Mouse (Mus musculus) kidney, postnatal 10 days (tissue): ENCODE measurements at regions not wholly inside any gene's neighbourhood (a gene's known extent, or its start where the extent isn't known, plus 50 kb on each side); places are given as distances from the start of the nearest gene placed in this dataset.

Experiments used
- DNase-seq: peaks from one replicate; pipeline ENCODE4 v3.0.0; 2021; ENCODE audit warnings: mixed read lengths

DNA sequence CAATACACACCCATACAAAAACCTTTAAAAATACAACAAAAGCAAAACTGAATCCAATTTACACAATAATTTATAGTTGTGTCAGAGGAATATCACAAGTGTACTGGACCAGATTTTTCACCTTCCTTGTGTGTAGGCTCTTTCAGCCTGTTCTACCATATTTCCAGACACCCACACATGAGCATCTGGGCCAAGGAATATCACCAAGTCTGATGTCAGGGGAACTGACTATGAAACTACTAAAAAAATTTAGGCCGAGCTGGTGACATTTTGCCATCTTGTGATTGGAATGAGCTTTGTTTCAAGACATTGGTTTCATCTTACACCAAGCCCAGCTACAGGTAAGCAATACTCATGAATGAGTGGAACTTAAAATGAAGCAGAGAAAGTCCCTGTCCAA, 234.9 kb upstream of the Emcn start:
- DNase-seq, result no peak

DNA sequence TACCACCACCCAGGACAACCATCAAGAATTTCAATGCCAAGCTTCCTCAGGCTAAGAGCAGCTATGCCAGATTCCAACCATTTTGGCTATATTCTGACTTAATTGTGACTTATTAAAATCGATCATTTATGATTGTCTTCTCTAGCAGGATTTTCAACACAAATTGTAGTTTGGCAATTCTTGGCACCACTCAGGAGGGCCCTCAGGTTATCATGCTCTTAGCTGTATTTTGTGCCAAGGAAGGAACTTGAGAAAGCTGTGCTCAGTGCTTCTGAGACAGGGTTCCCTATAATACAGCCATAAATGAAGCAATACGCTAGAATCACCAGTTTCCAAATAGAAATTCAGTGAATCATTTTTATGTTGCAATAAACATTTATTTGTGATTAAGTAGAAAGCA, 232.7 kb upstream of the Emcn start:
- DNase-seq, result no peak

DNA sequence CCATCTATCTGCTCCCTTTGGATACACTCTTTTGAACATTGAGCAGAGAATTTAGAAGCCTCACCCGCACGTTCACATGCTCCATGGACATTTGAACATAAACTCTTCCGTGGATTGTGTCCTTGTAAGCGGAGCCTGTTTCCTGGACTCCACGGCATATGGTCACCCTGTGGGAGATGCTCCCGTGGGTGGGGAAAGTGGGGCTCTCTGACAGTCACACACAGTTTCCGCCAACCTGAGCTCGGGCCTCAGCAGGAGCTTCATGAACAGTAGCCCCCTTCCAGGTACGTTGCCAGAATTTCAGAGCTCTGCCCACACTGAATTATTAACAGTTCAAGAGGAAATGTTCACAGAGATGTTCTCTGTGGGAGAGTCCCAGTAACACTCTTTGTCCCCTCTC, 231.1 kb upstream of the Emcn start:
- no peak for DNase-seq

DNA sequence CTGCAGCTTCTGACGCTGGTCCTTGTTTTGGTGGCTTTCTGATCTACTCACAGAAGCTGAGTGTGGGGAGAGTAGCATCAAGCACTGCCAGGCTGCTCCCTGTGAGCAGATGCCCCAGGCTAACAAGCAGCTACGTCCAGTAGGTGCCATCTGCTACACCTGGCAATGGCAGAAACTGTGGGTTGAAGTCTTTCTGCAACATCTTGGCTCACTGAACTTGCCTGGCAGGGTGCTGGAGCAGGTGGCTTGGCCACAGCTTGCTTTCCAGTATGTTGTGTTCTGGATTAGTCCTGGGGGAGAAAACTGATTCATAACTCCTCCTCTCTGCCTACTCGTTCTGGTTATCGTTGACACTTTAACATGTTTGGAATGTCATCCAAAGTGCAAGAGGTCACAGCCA, 230.4 kb upstream of the Emcn start:
- no peak for DNase-seq

DNA sequence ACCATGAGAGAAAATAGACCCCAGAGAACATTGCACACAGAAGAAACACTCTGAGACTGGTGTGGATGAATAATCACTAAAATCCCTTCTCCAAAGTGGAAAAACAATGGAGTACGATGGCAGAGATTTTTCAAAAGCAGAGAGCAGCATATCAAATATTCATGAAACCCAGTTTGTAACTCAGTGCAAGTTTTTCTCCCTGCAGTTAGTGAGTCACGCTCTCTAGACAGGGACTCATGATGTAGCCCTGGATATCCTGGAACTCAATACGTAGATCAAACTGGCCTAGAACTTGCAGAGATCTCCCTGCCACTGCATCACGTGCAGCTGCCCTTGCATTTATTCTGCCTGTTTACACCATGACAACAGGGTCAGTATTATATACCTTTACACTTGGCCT, 210.9 kb upstream of the Emcn start:
- no peak for DNase-seq

DNA sequence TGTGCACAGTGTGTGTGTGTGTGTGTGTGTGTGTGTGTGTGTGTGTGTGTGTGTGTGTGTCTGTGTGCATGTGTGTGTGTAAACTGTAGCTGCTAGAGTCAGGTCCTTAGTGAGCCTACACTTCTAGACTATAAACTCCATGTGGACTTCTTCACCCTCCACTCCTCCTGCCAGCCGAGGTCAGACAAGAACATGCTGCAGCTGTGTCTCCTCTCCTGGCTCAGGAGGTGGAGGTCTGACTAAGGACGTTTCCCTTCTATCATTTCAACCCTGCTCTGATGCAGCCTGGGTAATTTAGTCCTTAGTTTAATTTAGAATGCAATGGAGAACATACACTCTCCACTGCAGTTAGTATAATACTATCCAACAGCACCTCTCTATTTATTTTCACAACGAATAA, 198.8 kb upstream of the Emcn start:
- DNase-seq, result no peak

DNA sequence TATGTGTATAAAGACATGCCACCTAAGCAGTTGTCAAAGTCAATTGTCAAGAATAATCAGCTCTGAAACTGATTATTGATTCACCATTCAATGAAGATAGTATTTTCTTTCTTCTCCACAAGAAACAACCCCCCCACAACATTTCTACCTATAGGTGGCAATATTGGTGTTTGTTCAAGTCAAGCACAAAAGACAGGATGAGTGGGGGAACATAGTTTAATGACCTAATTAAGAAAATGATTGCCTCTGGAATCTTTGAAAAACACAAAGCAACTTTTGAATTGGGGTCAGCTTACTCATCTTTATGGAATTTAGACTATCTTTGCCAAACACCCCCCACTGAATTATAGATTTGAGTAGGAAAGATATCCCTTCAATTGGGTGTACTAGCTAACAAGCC, 194.8 kb upstream of the Emcn start:
- no peak for DNase-seq

DNA sequence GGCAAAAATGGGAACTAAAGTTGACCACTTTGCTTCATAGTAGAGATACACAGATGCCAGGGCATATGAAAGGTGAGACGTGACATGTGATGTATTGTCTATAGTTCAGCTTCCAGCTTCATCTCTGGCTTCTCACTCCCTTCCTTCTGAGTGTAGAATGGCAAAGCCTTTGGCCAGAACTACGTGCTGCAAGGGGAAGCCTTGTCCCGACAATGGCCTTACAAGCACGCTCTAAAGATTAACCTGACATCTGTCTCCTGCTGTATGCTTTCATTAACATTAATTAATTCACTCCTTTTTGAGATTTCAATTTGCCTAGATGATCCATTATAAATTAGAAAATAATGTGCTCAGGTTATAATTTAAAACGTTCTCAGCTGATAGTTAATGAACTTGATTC, 193.5 kb upstream of the Emcn start:
- DNase-seq, result no peak

DNA sequence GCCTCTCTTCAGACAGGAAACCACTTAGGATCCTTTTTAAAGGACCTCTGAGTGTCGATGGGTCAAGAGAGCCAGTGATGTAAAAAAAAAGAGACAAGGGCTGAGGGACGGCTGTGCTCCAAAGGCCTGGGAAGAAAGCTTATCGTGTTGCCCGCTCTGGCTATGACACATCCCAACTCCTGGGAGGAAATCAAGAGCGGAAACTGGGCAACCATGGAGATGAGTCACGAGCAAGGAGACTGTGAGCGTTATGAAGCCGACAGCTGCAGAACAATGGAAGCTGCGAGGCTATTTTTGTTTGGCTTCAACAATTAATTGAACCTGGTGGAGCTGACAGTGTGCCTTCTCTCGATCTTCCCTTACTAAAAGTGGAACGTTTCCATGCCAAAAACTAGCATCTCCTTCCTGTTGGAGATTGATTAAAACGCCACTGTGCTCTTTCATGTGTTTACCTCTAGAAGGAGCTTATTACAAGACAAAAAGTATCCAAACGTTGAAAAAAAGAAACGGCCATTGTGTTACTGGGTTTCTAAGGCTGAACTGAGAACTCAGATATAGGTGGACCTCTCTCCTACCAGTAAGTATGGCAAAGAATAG, 190.4 kb upstream of the Emcn start:
- peak; percentile 63 for DNase-seq

DNA sequence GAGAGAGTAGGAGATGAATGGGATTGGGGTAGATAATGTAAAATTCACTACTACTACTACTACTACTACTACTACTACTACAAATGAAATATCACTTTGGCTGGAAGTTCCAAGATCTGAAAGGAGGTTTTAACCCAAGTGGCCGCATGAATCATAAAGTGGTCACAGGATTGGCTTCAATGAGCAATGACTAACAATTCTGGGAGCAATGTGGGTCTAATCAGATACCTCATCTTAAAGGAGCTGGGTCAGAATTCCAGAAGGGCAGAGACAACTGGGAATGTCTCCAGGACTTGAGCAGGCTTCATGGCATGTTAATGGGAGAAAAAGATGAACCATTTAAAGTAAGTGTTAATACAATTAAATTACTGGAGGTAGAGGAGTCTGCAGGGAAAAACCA, 189.4 kb upstream of the Emcn start:
- DNase-seq, result no peak

DNA sequence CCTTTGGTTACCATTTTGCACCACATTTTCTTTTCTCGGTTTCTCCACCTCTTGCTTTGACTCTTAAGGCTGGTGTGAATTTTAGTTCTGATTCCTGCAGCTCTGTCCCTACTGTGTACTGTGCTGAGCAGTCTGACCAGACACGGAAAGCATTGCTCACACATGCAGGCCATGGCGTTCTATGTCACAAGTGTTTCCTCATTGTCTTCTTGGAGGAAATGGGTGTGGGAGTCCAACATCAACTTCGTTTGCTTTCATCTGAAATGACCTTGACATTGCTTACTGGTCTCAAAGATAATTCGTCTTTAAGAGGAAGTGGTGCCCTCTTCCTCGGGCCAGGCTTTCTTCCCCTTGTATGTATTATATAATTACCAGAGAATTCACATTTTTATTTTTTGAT, 187.6 kb upstream of the Emcn start:
- peak; percentile 12 for DNase-seq

DNA sequence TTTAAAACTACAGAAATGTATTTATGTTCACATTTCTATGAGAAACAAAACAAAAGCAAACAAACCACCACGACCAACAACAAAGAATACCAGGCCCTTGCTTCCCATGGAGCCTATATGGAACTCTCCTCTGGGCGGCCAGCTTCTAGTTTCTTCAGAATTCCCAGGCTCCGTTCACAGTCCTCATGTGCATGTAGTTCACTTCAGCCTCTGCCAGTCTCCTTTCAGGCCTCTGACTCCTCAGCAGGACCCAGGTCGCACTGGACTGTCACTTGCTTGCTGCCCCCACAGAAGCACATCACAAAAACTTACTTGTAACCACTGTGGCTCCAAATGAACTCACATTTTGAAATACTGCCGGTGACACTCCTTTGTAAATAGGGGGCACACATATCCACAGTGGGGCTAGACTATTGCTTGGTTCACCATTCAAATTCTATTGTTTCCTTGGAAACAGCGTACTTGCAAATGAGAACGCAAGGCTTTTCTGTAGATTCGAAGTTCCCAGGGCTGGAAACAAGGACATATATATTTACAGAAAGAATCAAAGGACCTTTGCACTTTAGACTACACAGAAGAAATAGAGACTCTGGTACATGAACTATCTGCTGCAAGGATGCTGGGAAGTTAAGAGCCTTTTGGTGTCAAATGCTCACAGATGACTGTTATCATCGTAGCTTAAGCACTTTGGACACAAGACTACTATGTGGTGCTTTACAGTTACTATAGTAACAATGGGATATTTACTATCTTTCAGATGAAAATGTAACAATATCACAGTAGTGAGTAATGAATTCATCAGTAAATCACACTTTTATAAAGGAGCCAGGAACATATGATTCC, 186.4 kb upstream of the Emcn start:
- no peak for DNase-seq

DNA sequence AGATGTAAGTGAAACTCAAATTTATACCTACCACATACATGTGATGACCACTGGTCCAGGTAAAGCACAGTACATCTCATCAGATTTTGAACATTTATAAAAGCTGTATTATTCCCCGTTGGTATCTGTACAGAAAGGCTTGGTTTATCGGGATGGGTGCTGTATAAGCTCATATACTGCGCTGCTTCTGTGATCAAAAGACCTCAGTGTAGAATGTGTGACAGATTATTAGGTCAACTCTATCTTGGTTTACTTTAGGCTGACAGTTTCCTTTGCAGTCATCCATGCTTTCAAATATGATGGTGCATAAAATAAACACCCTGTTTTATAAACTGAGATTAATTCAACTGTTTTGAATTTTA, 185.8 kb upstream of the Emcn start:
- no peak for DNase-seq

DNA sequence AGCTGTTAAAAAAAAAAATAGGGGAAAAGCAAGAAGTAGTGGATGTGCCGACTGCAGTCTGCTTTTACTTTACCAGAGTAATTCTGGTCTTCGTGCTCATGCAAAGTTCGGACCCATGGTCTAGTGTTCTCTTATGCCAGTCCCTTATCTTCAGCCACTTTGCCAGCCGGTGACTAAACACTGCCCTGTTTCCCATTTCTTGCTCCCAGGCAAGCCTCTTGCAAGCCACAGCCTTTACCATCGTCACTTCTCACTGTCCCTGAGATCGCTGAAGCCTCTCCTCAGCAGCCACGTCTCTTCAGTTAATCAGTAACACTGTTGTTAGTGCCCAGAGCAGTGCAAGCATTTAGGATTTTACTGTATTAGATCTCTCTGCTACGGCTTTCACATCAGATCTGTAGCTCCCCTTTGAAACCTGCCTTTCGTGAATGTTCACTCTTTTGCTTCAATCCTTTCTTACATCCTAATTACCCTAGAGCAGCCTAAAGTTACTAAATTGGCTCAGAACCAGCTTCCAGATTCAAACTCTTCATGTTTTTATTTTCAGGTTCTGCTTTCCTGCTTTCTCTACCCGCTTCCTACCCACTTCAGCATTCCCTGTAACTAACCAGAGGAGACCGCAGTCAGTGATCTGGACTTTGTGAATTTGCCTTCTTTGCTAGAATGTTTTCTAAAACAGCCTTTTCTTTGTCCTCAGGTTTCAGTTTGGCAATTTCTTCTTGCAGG, 184.5 kb upstream of the Emcn start:
- peak; percentile 15 for DNase-seq

DNA sequence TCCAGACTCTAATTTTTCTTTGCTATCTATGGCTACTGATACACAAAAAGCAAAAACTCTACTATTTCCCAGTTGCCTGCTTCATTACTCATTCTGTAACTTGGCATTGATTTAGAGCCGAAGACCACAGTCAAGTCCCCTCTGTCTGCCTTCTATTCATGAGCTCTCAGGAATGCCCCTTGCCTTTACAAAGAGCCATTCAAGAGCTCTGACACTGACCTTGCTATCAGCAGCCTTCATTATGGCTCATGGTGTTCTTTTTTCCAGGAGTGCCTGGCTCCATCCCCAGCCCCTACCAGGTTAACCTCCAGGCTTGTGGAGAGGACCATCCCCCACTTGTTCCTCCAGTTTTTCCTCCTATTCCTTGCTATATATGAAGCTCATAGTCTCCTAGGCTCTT, 151.8 kb upstream of the Emcn start:
- DNase-seq, result no peak

DNA sequence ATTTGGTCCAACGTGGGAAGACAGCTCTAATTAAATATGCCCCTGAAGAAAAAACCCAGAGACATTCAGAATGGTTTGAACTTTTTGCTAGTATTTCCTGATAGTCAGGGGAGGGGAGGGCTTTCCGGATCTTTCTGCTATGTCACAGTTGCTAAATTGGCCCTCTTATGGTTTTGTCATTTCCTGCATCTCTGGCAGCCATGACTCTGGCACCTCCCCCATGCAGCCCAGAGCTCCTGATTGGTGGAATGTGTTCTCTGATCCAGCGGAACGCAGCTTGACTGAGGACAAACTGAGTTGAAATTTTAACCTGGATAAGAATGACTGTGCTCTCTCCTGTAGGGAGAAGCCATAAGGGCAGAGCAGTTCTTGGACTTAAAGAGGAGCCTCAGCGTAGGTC, 150.4 kb upstream of the Emcn start:
- no peak for DNase-seq

DNA sequence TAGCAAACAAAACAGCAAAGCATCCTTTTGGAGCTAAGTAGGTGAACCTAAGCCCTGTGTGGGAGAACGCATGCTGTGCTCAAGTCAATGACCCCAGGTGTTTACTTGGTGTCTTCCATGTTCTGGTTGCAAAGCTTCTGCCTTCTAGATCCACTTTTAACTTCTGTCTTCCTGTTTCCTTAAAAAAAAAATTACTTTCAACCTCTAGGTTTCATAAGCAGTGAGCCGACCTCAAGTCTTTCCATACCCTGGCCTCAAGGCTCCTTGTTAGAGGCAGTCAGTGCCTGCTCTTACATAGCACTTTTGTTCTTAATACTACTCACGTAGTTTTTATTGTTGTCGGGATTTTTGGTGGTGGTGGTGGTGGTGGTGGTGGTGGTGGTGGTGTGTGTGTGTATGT, 149.9 kb upstream of the Emcn start:
- no peak for DNase-seq

DNA sequence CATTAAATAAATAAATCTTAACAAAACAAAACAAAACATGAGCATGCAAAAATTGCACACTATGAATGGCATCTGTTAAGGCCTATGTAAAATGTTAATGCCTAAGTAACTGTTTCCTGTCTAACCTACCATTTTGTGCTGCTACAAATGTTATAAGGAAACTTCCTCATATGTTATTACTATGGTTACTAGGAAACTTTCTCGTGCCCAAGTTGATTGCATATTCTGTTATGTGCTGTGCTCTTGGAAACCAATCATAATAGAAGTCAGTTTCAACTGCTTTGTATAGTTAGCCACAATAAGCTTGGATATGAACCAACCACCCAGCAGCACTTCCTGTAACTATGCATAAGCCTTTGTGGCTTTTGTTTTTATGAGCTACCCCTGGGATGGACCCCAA, 147.0 kb upstream of the Emcn start:
- DNase-seq, result no peak

DNA sequence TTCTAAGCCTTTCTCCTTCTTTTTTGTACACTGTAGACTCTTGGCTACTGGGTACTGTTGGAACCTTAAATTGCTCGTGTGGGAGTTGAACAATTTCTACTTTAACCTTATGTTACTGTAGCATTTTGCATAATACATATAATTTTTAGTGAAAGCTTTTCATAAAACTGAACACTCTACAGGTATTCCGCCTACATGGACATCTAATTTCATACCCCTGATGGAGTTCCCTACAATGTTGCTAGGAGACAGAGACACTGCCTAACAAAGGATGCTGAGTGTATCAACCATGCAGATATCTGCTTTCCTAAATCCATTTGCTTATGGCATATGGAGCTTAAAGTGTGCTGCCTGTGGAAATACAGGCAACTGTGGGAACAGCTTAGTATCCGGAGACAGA, 129.2 kb upstream of the Emcn start:
- DNase-seq, result no peak

DNA sequence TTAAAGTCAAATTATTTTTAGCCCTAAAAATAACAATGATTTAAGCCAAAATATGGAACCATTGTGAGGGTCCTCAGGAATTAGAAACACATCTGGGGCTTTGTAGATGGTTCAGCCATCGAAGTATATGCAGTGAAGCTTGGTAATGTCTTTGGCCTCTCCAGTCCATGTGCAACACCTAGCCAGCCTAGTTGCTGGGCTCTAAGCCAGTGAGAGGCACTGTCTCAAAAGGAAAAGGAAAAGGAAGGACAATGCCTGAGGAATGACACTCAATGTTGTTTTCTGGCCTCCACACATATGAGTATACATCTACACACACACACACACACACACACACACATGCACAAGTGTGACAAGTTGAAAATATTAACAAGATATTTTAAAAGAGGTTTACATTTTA, 124.8 kb upstream of the Emcn start:
- peak; percentile 9 for DNase-seq

DNA sequence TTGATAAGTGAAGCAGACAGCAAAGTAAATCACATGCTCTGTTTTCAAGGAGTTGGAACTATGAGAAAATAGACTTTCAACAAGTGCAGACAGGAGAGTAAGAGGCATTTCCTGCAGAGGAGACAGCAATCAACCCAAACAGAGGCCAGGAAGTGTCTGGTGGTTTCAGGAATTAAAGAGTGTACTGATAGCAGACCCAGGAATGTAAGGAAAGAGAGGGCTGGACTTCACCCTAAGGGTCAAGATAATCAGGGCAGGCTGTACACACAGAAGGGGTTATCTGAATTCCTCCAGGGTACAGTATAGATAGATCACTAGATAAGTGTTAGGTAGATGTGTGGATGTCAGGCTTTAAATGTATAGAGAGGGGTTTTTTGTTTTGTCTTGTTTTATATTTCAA, 123.6 kb upstream of the Emcn start:
- DNase-seq, result no peak

DNA sequence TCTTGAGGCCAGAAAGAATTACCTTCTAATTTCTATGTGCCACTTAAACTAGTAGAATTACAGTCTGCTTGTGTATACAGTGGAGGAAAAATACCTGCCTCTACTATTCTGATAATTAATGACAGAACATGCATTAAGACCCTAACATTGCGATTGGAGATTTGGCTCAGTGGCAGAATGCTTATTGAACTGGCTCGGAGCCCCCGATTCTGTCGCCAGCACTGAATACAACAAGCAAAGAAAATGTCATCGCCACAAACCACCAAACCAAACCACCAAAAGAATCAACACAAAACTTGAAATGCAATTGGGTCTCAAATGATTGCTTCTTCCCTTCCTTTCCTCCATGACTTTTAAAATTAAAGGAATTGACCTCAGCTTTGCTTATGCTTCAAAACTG, 122.9 kb upstream of the Emcn start:
- DNase-seq, result no peak

DNA sequence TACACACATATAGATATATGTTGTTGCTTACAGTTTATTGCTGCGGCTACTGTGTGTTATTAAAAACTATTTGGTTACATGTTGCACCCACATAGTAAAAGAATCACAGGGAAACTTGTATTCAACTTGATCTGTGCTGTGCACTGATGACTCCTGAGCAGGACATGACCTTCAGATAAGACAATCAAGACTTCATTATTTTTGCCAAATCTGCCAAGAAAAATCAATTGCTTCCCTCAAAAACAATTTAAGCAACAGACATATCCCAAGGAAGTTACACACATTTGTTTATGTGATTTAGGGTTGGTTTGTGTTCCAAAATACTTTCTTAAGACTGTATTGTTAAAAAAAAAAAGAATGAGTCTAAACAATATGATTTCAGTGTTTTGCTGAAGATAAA, 114.7 kb upstream of the Emcn start:
- DNase-seq, result no peak

DNA sequence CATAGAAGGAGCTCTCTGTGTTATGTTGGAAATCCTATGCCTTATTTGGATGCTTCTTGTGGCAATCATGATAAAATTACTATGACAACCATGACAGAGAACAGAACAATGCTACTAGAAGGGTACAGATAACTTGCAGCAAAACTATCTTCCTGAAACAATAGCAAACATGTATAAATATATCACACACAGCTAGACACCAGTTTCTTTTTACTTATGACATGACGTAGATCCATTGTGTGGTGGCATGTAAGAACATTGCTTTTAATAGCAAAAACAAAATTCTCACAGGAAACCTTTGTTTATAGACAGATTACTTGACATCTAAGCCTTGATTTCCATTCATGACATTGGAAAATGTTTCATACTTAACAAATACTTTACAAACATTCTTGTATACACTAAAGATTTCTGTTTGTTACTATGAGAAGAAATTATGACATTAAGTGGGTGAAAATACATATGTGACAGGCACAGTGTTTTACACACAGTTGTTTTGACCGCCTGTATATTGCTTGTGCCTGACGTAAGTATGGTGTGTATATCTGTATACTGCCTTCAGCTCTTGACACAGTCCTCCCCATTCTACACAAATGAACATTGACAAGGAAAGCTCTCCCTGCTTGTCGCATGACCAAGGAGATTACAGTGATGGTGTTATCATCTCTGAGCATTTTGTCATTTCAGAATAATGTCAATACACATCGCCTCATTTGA, 113.6 kb upstream of the Emcn start:
- DNase-seq, result no peak
